Mouse (Mus musculus): ENCODE results near the gene Gpm6a. TPM values are rescaled to one million over a fixed set of nuclear protein-coding genes. Genes with fewer than 3 reads are reported as not detected.

Gpm6a gene
- total and polyA plus RNA-seq, 3 experiments, result not detected

GRCm38 (mm10) chr8:55002946-55003345 lies 48.3 kb downstream of the Gpm6a start:
- H3K36me3 ChIP-seq (ENCODE audit: control insufficient read depth in 1 of 2, insufficient read depth in 2 of 2, low read length in 2 of 2), result no peaks in the 10 kb centered on the region
- no peak overlapping the region for H3K9ac ChIP-seq (ENCODE audit: control insufficient read depth, low read depth, low read length, poor library complexity, severe bottlenecking)
- no peak for DNase-seq (ENCODE audit: low read depth, low spot score)
- no peaks in the 10 kb centered on the region for H3K4me1 ChIP-seq (ENCODE audit: control insufficient read depth in 1 of 2, insufficient read depth in 2 of 2, low read length in 2 of 2)
- no peaks in the 10 kb centered on the region for H3K9me3 ChIP-seq (replicated peaks; ENCODE audit: insufficient read depth, low read length)
- TF ChIP-seq MAX (IDR thresholded peaks at IDR 0.05; ENCODE audit: low read length), result no peak
- TF ChIP-seq MYB (IDR thresholded peaks at IDR 0.05; ENCODE audit: low read depth, low read length), result no peak
- TF ChIP-seq POLR2AphosphoS2 (IDR thresholded peaks at IDR 0.05; ENCODE audit: low read length), result no peak
- no peak for TF ChIP-seq ZNF384 (IDR thresholded peaks at IDR 0.05; ENCODE audit: low read depth, low read length)
- TF ChIP-seq JUND (IDR thresholded peaks at IDR 0.05; ENCODE audit: low read depth, low read length), result no peak
- TF ChIP-seq UBTF (IDR thresholded peaks at IDR 0.05; ENCODE audit: borderline replicate concordance, insufficient read depth, low read depth, low read length), result no peak
- no peaks in the 10 kb centered on the region for H3K79me2 ChIP-seq (ENCODE audit: control insufficient read depth, insufficient read depth, low read length, poor library complexity)
- no peak overlapping the region for H3K27ac ChIP-seq (ENCODE audit: control insufficient read depth, low read depth, low read length)
- no peaks in the 10 kb centered on the region for H3K27me3 ChIP-seq (ENCODE audit: control insufficient read depth in 1 of 2, insufficient read depth in 2 of 2, low read length in 2 of 2)
- no peak overlapping the region for H3K4me3 ChIP-seq (ENCODE audit: control insufficient read depth in 1 of 2, insufficient read depth in 1 of 2, low read depth in 2 of 2, low read length in 2 of 2)

GRCm38 (mm10) chr8:55012228-55012627 lies 57.6 kb downstream of the Gpm6a start:
- Histone ChIP-seq H3K36me3 (ENCODE audit: control insufficient read depth in 1 of 2, insufficient read depth in 2 of 2, low read length in 2 of 2) (no peaks in the 10 kb centered on the region), H3K9me3 (replicated peaks; ENCODE audit: insufficient read depth, low read length) (no peaks in the 10 kb centered on the region), H3K27me3 (ENCODE audit: control insufficient read depth in 1 of 2, insufficient read depth in 2 of 2, low read length in 2 of 2) (no peaks in the 10 kb centered on the region), H3K79me2 (ENCODE audit: control insufficient read depth, insufficient read depth, low read length, poor library complexity) (no peaks in the 10 kb centered on the region), H3K4me1 (ENCODE audit: control insufficient read depth in 1 of 2, insufficient read depth in 2 of 2, low read length in 2 of 2) (no peaks in the 10 kb centered on the region), H3K9ac (ENCODE audit: control insufficient read depth, low read depth, low read length, poor library complexity, severe bottlenecking) (no peak overlapping the region), H3K27ac (ENCODE audit: control insufficient read depth, low read depth, low read length) (no peak overlapping the region), H3K4me3 (ENCODE audit: control insufficient read depth in 1 of 2, insufficient read depth in 1 of 2, low read depth in 2 of 2, low read length in 2 of 2) (no peak overlapping the region)
- TF ChIP-seq GATA1 (IDR thresholded peaks at IDR 0.05; ENCODE audit: low read depth, low read length), result no peak
- TF ChIP-seq TAL1 (IDR thresholded peaks at IDR 0.05; ENCODE audit: low read length), result no peak
- TF ChIP-seq MYC (IDR thresholded peaks at IDR 0.05; ENCODE audit: low read depth, low read length), result no peak
- no peak for TF ChIP-seq POLR2AphosphoS5 (IDR thresholded peaks at IDR 0.05; ENCODE audit: borderline replicate concordance, low read depth, low read length)
- no peak for TF ChIP-seq JUND (IDR thresholded peaks at IDR 0.05; ENCODE audit: low read depth, low read length)
- TF ChIP-seq ZNF384 (IDR thresholded peaks at IDR 0.05; ENCODE audit: low read depth, low read length), result no peak
- TF ChIP-seq ZKSCAN1 (IDR thresholded peaks at IDR 0.05; ENCODE audit: low read depth, low read length), result no peak
- no peak for TF ChIP-seq TCF12 (IDR thresholded peaks at IDR 0.05; ENCODE audit: low read depth, low read length)
- no peak for TF ChIP-seq NRF1 (IDR thresholded peaks at IDR 0.05; ENCODE audit: insufficient read depth, low read depth, low read length, poor library complexity, severe bottlenecking)
- no peak for TF ChIP-seq USF1 (IDR thresholded peaks at IDR 0.05; ENCODE audit: low read depth, low read length)
- no peak for TF ChIP-seq SIN3A (IDR thresholded peaks at IDR 0.05; ENCODE audit: low read length)
- TF ChIP-seq HCFC1 (IDR thresholded peaks at IDR 0.05; ENCODE audit: low read depth, low read length), result no peak
- TF ChIP-seq SMC3 (IDR thresholded peaks at IDR 0.05; ENCODE audit: low read depth, low read length), result no peak
- TF ChIP-seq MXI1 (IDR thresholded peaks at IDR 0.05; ENCODE audit: low read depth, low read length), result no peak
- no peak for TF ChIP-seq POLR2A (IDR thresholded peaks at IDR 0.05; ENCODE audit: control insufficient read depth in 1 of 2, insufficient read depth in 1 of 2, low read depth in 1 of 2, low read length in 2 of 2, poor library complexity in 1 of 2)
- no peak for TF ChIP-seq MEF2A (IDR thresholded peaks at IDR 0.05; ENCODE audit: extremely low read depth, insufficient replicate concordance, low read depth, low read length, poor library complexity, severe bottlenecking)
- no peak for TF ChIP-seq RAD21 (IDR thresholded peaks at IDR 0.05; ENCODE audit: low read depth, low read length)
- no peak for TF ChIP-seq MAZ (IDR thresholded peaks at IDR 0.05; ENCODE audit: low read depth, low read length)
- TF ChIP-seq RCOR1 (IDR thresholded peaks at IDR 0.05; ENCODE audit: low read depth, low read length), result no peak
- no peak for DNase-seq (ENCODE audit: low read depth, low spot score)

All from MEL (cell line).